Mouse (Mus musculus) limb, embryonic 14.5 days (tissue): ENCODE measurements at regions not wholly inside any gene's neighbourhood (a gene's known extent, or its start where the extent isn't known, plus 50 kb on each side); places are given as distances from the start of the nearest gene placed in this dataset.

Source experiments
- ATAC-seq: fragments of 200-750 bp; cut with Nextera tagmentation; 2 replicates; pipeline ENCODE4 v1.8.0; 2017; ENCODE audit warnings: low read depth, moderate number of reproducible peaks, moderate TSS enrichment; ENCODE audit not compliant: low FRiP score
- DNase-seq: peaks from one replicate; pipeline ENCODE4 v3.0.0-alpha.2; 2015; ENCODE audit warnings: low spot score
- H3K27ac ChIP-seq: fragments of 300-500 bp; sonication (generic); replicated peaks from 2 replicates; pipeline ENCODE4 v1.5.1; 2014; ENCODE audit warnings: low read depth, mild to moderate bottlenecking, low read length, moderate library complexity, mixed read lengths
- H3K27me3 ChIP-seq: fragments of 300-500 bp; sonication (generic); 2 replicates; pipeline ENCODE4 v1.6.1; 2014; ENCODE audit warnings: low read length, mixed read lengths; ENCODE audit not compliant: control insufficient read depth, insufficient read depth
- H3K36me3 ChIP-seq: fragments of 300-500 bp; sonication (generic); 2 replicates; pipeline ENCODE4 v1.6.1; 2014; ENCODE audit warnings: mild to moderate bottlenecking, low read length, moderate library complexity, mixed read lengths; ENCODE audit not compliant: control insufficient read depth, insufficient read depth
- H3K4me1 ChIP-seq: fragments of 300-500 bp; sonication (generic); 2 replicates; pipeline ENCODE4 v1.6.1; 2014; ENCODE audit warnings: antibody characterized with exemption, low read length, mixed read lengths; ENCODE audit not compliant: control insufficient read depth, insufficient read depth
- H3K4me2 ChIP-seq: fragments of 300-500 bp; sonication (generic); replicated peaks from 2 replicates; pipeline ENCODE4 v1.6.1; 2014; ENCODE audit warnings: low read depth, mild to moderate bottlenecking, low read length, moderate library complexity; ENCODE audit not compliant: severe bottlenecking
- H3K4me3 ChIP-seq: fragments of 300-500 bp; sonication (generic); replicated peaks from 2 replicates; pipeline ENCODE4 v1.5.1; 2014; ENCODE audit warnings: low read length
- H3K9ac ChIP-seq: fragments of 300-500 bp; sonication (generic); 2 replicates; pipeline ENCODE4 v1.6.1; 2014; ENCODE audit warnings: mild to moderate bottlenecking, low read depth, low read length, moderate library complexity; ENCODE audit not compliant: severe bottlenecking
- H3K9me3 ChIP-seq: fragments of 300-500 bp; sonication (generic); 2 replicates; pipeline ENCODE4 v1.6.1; 2016; ENCODE audit warnings: low read length; ENCODE audit not compliant: control insufficient read depth
- POLR2A ChIP-seq: fragments of 200-500 bp; IDR thresholded peaks from 2 replicates; pipeline ENCODE4 v1.8.0; 2012; ENCODE audit warnings: inconsistent platforms, mild to moderate bottlenecking, moderate library complexity, borderline replicate concordance; ENCODE audit not compliant: insufficient read depth, insufficient read length; ENCODE audit errors: extremely low read depth
- WGBS: fragments of 180-500 bp; shearing (Covaris S2); extraction: QIAGEN DNeasy Blood & Tissue Kit; methylation state at CpG from one replicate; pipeline ENCODE4 v1.1.7; 2014; 5-methylcytosine and 5-hydroxymethylcytosine counted together

DNA sequence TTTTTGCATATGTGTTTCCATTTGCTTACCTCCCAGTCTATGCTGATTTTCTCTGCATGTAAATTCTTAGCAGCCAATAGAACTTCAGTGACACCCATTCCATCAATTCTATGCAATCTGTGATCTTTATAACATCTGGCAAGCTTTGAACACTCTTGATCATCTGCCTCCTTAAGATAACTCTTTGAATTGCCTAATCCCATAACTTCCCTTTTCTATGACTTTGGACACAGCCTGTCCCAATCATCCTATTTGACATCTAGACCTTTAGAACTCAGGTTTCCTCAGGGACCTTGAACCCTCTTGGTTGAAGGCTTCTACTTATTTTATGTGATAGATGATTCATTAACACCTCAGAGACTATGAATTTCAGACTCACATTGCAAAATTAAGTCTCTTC, 1022.7 kb downstream of the Gsdmc2 start:
- H3K4me3 ChIP-seq = no peak overlapping the region
- no peaks in the 10 kb centered on the region for H3K4me1 ChIP-seq
- no peak overlapping the region for H3K4me2 ChIP-seq
- ATAC-seq (no peak), DNase-seq (no peak)
- no peak for TF ChIP-seq POLR2A
- no peak overlapping the region for H3K9ac ChIP-seq
- no peaks in the 10 kb centered on the region for H3K27me3 ChIP-seq
- H3K9me3 ChIP-seq = no peaks in the 10 kb centered on the region
- H3K36me3 ChIP-seq = no peaks in the 10 kb centered on the region
- H3K27ac ChIP-seq = no peak overlapping the region

DNA sequence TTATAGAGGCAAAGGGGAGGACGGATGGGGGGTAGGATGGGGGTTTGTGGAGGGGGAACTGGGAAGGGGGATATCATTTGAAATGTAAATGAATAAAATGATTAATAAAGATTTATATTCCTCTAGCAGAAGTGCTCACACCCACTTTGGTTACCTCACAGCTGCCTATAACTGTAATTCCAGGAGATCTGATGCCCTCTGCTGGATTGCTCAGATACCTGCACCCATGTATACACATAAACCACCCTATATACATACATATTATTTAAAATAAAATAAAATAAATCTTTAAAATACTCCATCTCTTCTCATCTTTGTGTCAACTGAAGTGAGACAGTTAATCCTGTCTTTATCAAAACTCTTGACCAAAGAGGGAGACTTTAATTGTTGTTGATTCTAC, 1031.9 kb downstream of the Gsdmc2 start:
- no peak for DNase-seq
- Histone ChIP-seq H3K9me3 (no peaks in the 10 kb centered on the region), H3K9ac (no peak overlapping the region), H3K27me3 (no peaks in the 10 kb centered on the region), H3K27ac (no peak overlapping the region), H3K36me3 (no peaks in the 10 kb centered on the region), H3K4me3 (no peak overlapping the region), H3K4me2 (no peak overlapping the region), H3K4me1 (no peaks in the 10 kb centered on the region)
- 72% methylated on average over 1 of the region's 1 CpGs for WGBS
- no peak for ATAC-seq
- TF ChIP-seq POLR2A = no peak

DNA sequence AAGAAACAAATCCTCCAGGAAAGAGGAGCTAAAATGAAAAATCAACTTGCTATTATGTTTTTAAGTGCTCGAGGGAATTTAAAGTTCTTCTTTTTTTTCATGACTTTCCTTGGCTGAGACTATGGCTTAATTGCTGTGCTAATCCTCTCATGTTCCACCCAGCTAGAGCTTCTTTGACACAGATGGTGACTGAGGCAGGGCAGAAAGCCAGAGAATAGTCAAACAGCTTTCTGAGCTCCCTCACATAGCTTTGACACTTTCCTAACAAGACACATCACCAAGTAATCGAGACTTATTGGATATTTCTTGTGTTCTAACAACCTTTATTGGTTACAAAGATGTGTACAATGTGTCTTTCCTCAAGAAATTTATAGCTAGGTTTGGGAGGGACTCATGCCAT, 1033.0 kb downstream of the Gsdmc2 start:
- Histone ChIP-seq H3K9ac (no peak overlapping the region), H3K4me3 (no peak overlapping the region), H3K4me2 (no peak overlapping the region), H3K27me3 (no peaks in the 10 kb centered on the region), H3K27ac (no peak overlapping the region), H3K9me3 (no peaks in the 10 kb centered on the region), H3K36me3 (no peaks in the 10 kb centered on the region), H3K4me1 (no peaks in the 10 kb centered on the region)
- ATAC-seq (no peak), DNase-seq (no peak)
- 56% methylated on average over 2 of the region's 2 CpGs for WGBS
- no peak for TF ChIP-seq POLR2A

DNA sequence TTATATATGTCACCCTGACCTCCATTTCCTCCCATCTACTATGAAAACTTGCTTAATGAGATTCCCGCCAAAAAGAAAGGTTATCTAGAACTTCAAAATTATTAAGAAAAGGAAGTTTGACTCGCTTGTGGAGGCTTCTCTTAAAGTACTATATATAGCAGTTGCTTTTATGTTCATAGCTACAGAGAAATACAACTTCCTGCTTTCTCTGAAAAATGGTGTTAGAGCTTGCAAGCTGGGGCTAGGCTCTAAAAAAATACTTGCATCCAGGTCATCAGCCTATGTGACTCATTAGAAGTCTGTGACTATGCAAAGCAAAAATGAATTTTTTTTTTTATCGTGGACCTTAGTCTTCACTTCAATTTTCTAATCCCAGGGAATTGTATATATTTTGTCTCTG, 1035.7 kb downstream of the Gsdmc2 start:
- Histone ChIP-seq H3K9ac (no peak overlapping the region), H3K36me3 (no peaks in the 10 kb centered on the region), H3K27ac (no peak overlapping the region), H3K9me3 (no peaks in the 10 kb centered on the region), H3K4me2 (no peak overlapping the region), H3K4me1 (no peaks in the 10 kb centered on the region), H3K4me3 (no peak overlapping the region), H3K27me3 (no peaks in the 10 kb centered on the region)
- WGBS = 75% methylated on average over 3 of the region's 3 CpGs
- DNase-seq (no peak), ATAC-seq (no peak)
- TF ChIP-seq POLR2A = no peak

DNA sequence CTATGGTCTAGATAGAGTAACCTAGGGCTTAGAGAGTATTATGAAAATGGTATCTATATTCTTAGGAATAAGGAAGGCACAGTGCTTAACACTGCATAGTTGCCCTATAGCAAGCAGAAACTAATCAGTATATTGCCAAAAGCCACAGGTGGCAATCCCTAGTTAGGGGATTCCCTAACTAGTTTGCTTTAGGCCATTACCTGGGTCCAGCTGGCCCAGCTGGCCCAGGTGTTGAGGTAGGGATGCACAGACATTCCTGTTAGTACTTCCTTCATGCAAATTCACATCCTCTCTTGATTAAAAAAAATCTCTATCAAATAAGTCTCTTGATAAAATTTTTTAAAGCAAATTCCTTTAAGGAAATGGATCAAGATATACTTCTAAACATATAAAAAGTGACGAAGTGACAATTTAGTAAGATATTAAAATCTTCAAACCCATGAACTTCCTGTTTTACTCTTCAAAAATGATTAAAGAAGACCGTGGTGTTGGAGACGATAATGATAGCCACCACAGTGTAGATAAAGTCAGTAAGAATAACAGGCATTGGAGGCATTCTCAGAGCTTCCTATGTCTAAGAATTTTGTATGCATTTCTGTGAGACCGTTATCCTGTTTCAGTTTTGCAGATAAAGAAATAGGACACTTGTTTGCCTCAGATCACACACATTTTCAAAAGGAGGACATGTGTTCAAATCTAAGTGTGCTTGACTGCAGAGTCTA, 1036.7 kb downstream of the Gsdmc2 start:
- no peaks in the 10 kb centered on the region for H3K27me3 ChIP-seq
- DNase-seq (no peak), ATAC-seq (no peak)
- H3K27ac ChIP-seq = no peak overlapping the region
- H3K4me2 ChIP-seq = no peak overlapping the region
- no peaks in the 10 kb centered on the region for H3K9me3 ChIP-seq
- WGBS = 91% methylated on average over 4 of the region's 4 CpGs
- no peaks in the 10 kb centered on the region for H3K4me1 ChIP-seq
- TF ChIP-seq POLR2A = no peak
- H3K9ac ChIP-seq = no peak overlapping the region
- no peak overlapping the region for H3K4me3 ChIP-seq
- H3K36me3 ChIP-seq = no peaks in the 10 kb centered on the region

DNA sequence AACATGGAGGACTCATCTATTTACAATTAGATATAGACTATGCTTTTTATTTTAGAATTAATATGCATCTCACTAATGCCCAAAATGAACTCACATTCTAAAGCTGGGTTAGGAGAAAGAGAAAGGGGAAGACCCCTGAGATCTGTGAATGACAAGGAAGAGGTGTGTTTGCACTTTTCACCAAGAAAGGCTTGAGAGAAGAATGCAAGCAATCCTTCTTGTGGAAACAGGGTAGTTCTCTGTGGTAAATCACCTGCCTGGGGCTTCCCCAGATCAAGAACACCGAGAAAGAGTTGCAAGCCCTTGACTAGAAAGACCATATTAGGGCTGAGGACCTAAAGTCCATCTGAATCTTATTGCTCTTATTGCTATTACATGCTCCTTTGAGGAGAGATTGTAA, 1037.6 kb downstream of the Gsdmc2 start:
- 61% methylated on average over 1 of the region's 1 CpGs for WGBS
- no peak for TF ChIP-seq POLR2A
- Histone ChIP-seq H3K9ac (no peak overlapping the region), H3K4me3 (no peak overlapping the region), H3K27ac (no peak overlapping the region), H3K27me3 (no peaks in the 10 kb centered on the region), H3K9me3 (no peaks in the 10 kb centered on the region), H3K4me1 (no peaks in the 10 kb centered on the region), H3K36me3 (no peaks in the 10 kb centered on the region), H3K4me2 (no peak overlapping the region)
- DNase-seq = no peak
- ATAC-seq = no peak
